Mouse (Mus musculus): ENCODE measurements around the gene Rxfp2.
A peak's percentile ranks its signal among the peaks of the same experiment; 100 is the strongest.

Rxfp2 gene

DNA sequence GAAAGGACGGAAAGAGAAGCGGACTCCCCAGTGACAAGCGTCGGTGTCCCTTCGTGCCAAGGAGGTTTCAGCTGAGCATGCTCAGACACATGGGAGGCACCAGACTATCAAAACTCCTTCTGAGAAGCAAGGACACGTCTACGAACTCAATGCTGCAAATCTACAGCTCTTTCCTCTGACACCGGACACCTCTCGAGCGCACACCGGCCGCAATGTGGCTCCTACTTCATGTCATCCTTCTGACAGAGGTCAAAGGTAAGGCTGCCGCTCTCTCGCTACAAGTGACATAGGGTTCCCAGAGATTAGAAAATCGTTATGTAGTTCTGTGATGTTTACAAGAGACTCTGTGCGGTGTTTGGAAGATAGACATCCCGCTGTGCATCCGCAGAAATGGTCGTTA, at the start of gene Rxfp2:
TSS of gene Rxfp2 (plus strand) at position 20 of the 400 bp plus-strand sequence.
- DNase-seq (ENCODE audit: low spot score): no peak

GRCm38 (mm10) chr5:149970261-149970660, 48.2 kb upstream of the Rxfp2 start:
- DNase-seq (ENCODE audit: low spot score): no peak

DNA sequence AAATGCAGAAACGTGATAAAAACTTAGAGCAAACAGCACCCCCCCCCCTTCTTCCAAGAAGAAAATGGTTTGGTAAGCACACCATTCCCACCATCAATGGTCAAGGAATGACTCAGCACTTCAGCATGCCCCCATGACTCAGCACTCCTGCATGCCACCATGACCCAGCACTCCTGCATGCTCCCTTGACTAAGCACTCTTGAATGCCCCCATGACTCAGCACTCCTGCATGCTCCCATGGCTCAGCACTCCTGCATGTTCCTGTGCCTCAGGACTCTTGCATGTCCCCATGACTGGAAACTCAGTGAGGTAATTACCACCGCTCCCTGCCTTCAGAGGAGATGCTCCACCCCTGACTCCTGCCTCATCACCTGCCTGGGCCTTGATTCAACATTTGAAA, 41.4 kb upstream of the Rxfp2 start:
- no peak for DNase-seq (ENCODE audit: low spot score)

- peak; percentile 20 for DNase-seq (ENCODE audit: low spot score)
These were observed 34.9 kb upstream of the Rxfp2 start for GRCm38 (mm10) chr5:149983621-149984020.

- no peak for DNase-seq (ENCODE audit: low spot score)
These were observed 23.9 kb upstream of the Rxfp2 start for GRCm38 (mm10) chr5:149994578-149994977.

DNA sequence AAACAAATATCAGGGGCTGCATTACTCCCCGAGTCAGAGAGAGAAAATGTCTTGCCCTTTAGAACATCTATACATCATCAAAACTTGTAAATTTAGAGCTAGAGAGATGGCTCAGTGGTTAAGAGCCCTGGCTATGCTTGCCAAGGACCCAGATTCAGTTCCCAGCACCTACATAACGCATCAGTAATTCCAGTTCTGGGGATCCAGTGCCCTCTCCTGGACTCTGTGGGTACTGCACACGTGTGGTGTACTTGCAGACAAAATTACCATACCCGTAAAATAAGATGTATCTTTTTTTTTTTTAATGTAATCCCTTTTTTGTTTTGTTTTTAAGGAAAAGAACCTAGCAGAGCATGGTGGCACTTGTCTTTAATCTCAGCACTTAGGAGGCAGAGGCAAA, 21.9 kb upstream of the Rxfp2 start:
- DNase-seq (ENCODE audit: low spot score): no peak

GRCm38 (mm10) chr5:149997321-149998034, 21.0 kb upstream of the Rxfp2 start:
- DNase-seq (ENCODE audit: low spot score): no peak

DNA sequence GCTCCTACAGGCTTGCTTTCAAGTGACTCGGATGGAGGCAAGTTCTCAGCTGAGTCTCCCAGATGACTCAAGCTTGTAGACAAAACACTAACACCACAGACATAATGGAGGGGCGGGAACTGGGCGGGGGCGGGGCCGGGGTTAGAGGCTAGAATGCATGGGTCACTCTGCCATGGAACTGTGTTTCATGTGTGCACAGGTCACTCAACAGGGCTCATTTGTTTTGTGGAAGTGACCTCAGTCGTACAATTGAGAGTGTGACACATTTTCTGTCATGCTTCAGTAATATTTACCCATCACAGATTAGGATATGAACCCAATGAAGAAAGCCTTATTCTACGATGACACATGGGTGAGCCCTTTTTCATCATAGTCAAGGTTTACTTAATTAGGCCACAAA, 20.2 kb upstream of the Rxfp2 start:
- DNase-seq (ENCODE audit: low spot score): no peak

GRCm38 (mm10) chr5:150005355-150005754, 13.1 kb upstream of the Rxfp2 start:
- no peak for DNase-seq (ENCODE audit: low spot score)

- no peak for DNase-seq (ENCODE audit: low spot score)
These were observed 1.6 kb upstream of the Rxfp2 start for GRCm38 (mm10) chr5:150016861-150017260.

DNA sequence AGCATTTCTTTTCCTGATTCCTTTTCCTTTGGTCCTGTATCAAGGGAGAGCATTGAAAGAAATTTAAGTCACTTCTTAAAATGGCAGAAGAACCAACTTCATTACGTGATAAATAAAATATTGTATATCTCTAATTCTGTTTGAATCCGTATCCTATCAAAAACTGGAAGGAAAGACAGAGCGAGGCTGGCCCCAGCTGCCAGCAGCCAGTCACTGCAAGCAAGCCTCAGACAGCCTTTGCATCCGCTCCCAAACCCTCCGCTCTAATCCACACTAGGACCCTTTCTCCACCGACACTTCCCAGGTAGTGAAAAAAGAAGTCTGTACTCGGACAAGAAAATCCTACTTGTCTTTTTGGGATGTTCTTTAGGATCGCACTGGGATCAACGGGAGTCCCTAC, 803 bp upstream of the Rxfp2 start:
- DNase-seq (ENCODE audit: low spot score): no peak

DNA sequence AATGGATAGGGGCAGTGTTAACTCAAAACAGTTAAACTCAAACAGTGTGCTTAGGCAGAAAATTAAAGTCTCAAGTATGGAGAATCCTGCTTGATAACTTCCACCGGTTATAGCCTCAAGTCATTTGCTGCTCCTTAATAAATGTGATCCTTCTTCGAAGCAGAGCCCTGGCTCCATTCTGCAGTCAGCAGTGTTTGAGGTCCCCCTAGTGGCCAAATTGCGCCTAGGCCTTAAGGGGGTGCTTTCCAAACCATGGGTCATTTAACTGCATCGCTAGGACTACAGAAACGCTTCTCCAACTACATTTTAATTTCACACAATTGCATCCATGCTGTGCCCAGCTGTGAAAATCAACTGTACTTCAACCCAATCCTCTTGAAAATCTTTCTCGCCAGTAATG, 2.4 kb downstream of the Rxfp2 start:
- DNase-seq (ENCODE audit: low spot score): peak; percentile 83

GRCm38 (mm10) chr5:150021805-150022204, 3.3 kb downstream of the Rxfp2 start:
- DNase-seq (ENCODE audit: low spot score): no peak

DNA sequence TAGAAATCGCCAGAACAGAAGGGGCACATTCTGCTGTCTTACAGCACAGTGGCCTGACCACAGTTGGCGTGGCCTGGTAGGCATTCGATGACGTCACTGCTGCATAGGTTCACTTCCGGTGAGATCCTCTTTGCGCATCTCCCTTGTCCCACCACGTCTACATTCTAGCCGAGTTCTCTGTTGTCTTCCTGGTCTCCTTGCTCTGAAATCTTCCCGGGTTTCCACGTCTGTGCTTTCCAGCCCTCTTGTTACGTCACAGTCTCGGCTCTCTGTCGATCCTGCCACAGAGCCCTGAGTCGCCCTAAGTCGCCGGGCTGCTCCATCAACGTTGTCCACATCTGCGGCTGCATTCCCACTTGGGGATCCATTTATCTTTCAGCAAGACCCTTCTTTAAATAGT, 4.1 kb downstream of the Rxfp2 start:
- DNase-seq (ENCODE audit: low spot score): no peak

- no peak for DNase-seq (ENCODE audit: low spot score)
These were observed 5.0 kb downstream of the Rxfp2 start for GRCm38 (mm10) chr5:150023476-150023875.

GRCm38 (mm10) chr5:150024188-150024587, 5.7 kb downstream of the Rxfp2 start:
- DNase-seq (ENCODE audit: low spot score): no peak

DNA sequence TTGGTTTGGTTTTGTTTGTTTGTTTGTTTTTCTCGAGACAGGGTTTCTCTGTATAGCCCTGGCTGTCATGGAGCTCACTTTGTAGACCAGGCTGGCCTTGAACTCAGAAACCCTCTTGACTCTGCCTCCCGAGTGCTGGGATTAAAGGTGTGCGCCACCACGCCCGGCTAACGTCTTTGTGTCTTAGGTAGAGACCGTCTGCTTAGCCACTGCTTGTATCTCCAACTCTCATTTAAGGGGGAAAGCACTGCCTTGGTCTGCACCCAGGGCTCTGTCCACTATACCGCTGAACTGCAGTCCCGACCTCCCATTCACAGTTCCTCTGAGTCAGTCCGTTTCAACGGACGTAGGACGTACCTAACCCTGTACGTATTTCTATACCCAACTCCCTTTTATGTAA, 6.4 kb downstream of the Rxfp2 start:
- DNase-seq (ENCODE audit: low spot score): no peak

GRCm38 (mm10) chr5:150025326-150025725, 6.9 kb downstream of the Rxfp2 start:
- DNase-seq (ENCODE audit: low spot score): no peak

- DNase-seq (ENCODE audit: low spot score): peak; percentile 70
These were observed 8.1 kb downstream of the Rxfp2 start for GRCm38 (mm10) chr5:150026509-150027087.

GRCm38 (mm10) chr5:150031201-150031600, 12.7 kb downstream of the Rxfp2 start:
- DNase-seq (ENCODE audit: low spot score): no peak

GRCm38 (mm10) chr5:150031634-150032033, 13.2 kb downstream of the Rxfp2 start:
- DNase-seq (ENCODE audit: low spot score): no peak

DNA sequence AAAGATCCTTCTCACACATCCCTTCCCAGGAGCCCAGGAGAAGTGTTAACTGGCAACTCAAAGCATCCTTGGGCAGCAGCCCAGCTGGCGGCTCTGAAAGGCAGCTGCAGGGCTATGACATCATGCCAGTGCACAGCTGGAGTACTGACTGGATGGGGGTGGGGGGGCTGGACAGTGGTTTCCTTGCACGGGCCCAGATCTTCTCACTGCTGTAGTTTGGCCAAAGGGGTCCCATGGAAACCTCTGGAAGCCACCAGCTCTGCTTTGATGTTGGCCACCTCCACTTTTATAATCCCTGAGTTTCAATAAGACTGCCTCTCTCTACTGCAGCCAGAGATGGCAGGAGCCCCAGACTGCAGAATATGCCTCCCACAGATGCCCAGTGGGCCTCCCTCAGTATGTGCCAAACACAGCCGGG, 13.6 kb downstream of the Rxfp2 start:
- DNase-seq (ENCODE audit: low spot score): peak; percentile 46

DNA sequence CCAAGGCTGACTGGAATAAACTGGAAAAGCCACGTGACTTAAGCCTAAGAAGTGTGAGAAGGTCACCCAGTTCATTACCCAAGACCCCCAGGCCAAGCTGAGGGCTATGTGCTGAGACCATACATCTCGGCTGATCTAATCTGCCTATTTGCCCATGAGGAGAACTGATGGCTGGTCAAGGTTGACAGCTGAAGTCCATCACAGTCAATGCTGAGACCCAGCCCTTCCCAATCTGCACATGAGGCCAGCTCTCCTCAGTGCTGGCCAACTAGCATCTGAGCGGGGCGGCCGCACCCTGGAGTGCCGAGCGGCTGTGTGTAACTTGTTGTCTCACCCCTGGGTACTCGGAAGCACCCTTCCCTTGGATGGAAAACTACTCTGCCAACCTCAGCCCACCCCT, 17.8 kb downstream of the Rxfp2 start:
- DNase-seq (ENCODE audit: low spot score): no peak

- DNase-seq (ENCODE audit: low spot score): no peak
These were observed 18.4 kb downstream of the Rxfp2 start for GRCm38 (mm10) chr5:150036918-150037317.
